Mouse (Mus musculus) limb, embryonic 14.5 days (tissue): ENCODE data around the gene Epb41. TPM values are rescaled to one million over a fixed set of nuclear protein-coding genes. Genes with fewer than 3 reads are reported as not detected.

Experiments
- ATAC-seq: fragments of 200-750 bp; cut with Nextera tagmentation; 2 replicates; pipeline ENCODE4 v1.8.0; 2017; ENCODE audit warnings: low read depth, moderate number of reproducible peaks, moderate TSS enrichment; ENCODE audit not compliant: low FRiP score
- DNase-seq: peaks from one replicate; pipeline ENCODE4 v3.0.0-alpha.2; 2015; ENCODE audit warnings: low spot score
- H3K27ac ChIP-seq: fragments of 300-500 bp; sonication (generic); replicated peaks from 2 replicates; pipeline ENCODE4 v1.5.1; 2014; ENCODE audit warnings: low read depth, mild to moderate bottlenecking, low read length, moderate library complexity, mixed read lengths
- H3K27me3 ChIP-seq: fragments of 300-500 bp; sonication (generic); 2 replicates; pipeline ENCODE4 v1.6.1; 2014; ENCODE audit warnings: low read length, mixed read lengths; ENCODE audit not compliant: control insufficient read depth, insufficient read depth
- H3K36me3 ChIP-seq: fragments of 300-500 bp; sonication (generic); 2 replicates; pipeline ENCODE4 v1.6.1; 2014; ENCODE audit warnings: mild to moderate bottlenecking, low read length, moderate library complexity, mixed read lengths; ENCODE audit not compliant: control insufficient read depth, insufficient read depth
- H3K4me1 ChIP-seq: fragments of 300-500 bp; sonication (generic); 2 replicates; pipeline ENCODE4 v1.6.1; 2014; ENCODE audit warnings: antibody characterized with exemption, low read length, mixed read lengths; ENCODE audit not compliant: control insufficient read depth, insufficient read depth
- H3K4me2 ChIP-seq: fragments of 300-500 bp; sonication (generic); replicated peaks from 2 replicates; pipeline ENCODE4 v1.6.1; 2014; ENCODE audit warnings: low read depth, mild to moderate bottlenecking, low read length, moderate library complexity; ENCODE audit not compliant: severe bottlenecking
- H3K4me3 ChIP-seq: fragments of 300-500 bp; sonication (generic); replicated peaks from 2 replicates; pipeline ENCODE4 v1.5.1; 2014; ENCODE audit warnings: low read length
- H3K9ac ChIP-seq: fragments of 300-500 bp; sonication (generic); 2 replicates; pipeline ENCODE4 v1.6.1; 2014; ENCODE audit warnings: mild to moderate bottlenecking, low read depth, low read length, moderate library complexity; ENCODE audit not compliant: severe bottlenecking
- H3K9me3 ChIP-seq: fragments of 300-500 bp; sonication (generic); 2 replicates; pipeline ENCODE4 v1.6.1; 2016; ENCODE audit warnings: low read length; ENCODE audit not compliant: control insufficient read depth
- POLR2A ChIP-seq: fragments of 200-500 bp; IDR thresholded peaks from 2 replicates; pipeline ENCODE4 v1.8.0; 2012; ENCODE audit warnings: inconsistent platforms, mild to moderate bottlenecking, moderate library complexity, borderline replicate concordance; ENCODE audit not compliant: insufficient read depth, insufficient read length; ENCODE audit errors: extremely low read depth
- WGBS: fragments of 180-500 bp; shearing (Covaris S2); extraction: QIAGEN DNeasy Blood & Tissue Kit; methylation state at CpG from one replicate; pipeline ENCODE4 v1.1.7; 2014; 5-methylcytosine and 5-hydroxymethylcytosine counted together
- polyA plus RNA-seq, 2 experiments: library from polyadenylated mRNA; depleted of rRNA in 1 of 2; stranded (reverse) in 1 of 2; unstranded in 1 of 2; fragments of >200 nt; fragmentation: Nextera tagmentation in 1 of 2; extraction: Ambion mirVana in 1 of 2; gene quantifications; 2 replicates each; pipeline versions ENCODE4 v1.2.1 to v1.2.3; 2012 to 2014

Epb41 gene
- polyA plus RNA-seq, 2 experiments, result 60.6 to 76.4 TPM

- TF ChIP-seq POLR2A, result no peak
- no peak overlapping the region for H3K4me2 ChIP-seq
- DNase-seq, result peak; percentile 80
Observed at GRCm38 (mm10) chr4:132079555-132080275, 4.6 kb upstream of the Epb41 start.

GRCm38 (mm10) chr4:132078296-132078714 lies 3.2 kb upstream of the Epb41 start:
- Histone ChIP-seq H3K4me2 (no peak overlapping the region), H3K4me1 (no peaks in the 10 kb centered on the region), H3K27ac (no peak overlapping the region), H3K36me3 (no peaks in the 10 kb centered on the region), H3K27me3 (no peaks in the 10 kb centered on the region), H3K4me3 (no peak overlapping the region), H3K9me3 (no peaks in the 10 kb centered on the region), H3K9ac (no peak overlapping the region)
- ATAC-seq (no peak), DNase-seq (no peak)
- no peak for TF ChIP-seq POLR2A
- 66% methylated on average over 7 of the region's 7 CpGs for WGBS

More at GRCm38 (mm10) chr4:132079555-132080275, 4.6 kb upstream of the Epb41 start:
- WGBS, result 13% methylated on average over 19 of the region's 19 CpGs
- no peak overlapping the region for H3K27ac ChIP-seq
- no peak overlapping the region for H3K9ac ChIP-seq
- no peaks in the 10 kb centered on the region for H3K27me3 ChIP-seq
- H3K9me3 ChIP-seq, result no peaks in the 10 kb centered on the region
- H3K36me3 ChIP-seq, result no peaks in the 10 kb centered on the region
- no peaks in the 10 kb centered on the region for H3K4me1 ChIP-seq
- no peak overlapping the region for H3K4me3 ChIP-seq
- ATAC-seq, result no peak

GRCm38 (mm10) chr4:132077445-132077844 lies 2.3 kb upstream of the Epb41 start:
- 61% methylated on average over 7 of the region's 7 CpGs for WGBS
- H3K4me3 ChIP-seq, result no peak overlapping the region
- ATAC-seq, result no peak
- H3K4me1 ChIP-seq, result no peaks in the 10 kb centered on the region
- no peak for TF ChIP-seq POLR2A
- no peak for DNase-seq
- H3K9me3 ChIP-seq, result no peaks in the 10 kb centered on the region
- H3K4me2 ChIP-seq, result no peak overlapping the region
- no peaks in the 10 kb centered on the region for H3K36me3 ChIP-seq
- no peak overlapping the region for H3K9ac ChIP-seq
- no peak overlapping the region for H3K27ac ChIP-seq
- no peaks in the 10 kb centered on the region for H3K27me3 ChIP-seq

- TF ChIP-seq POLR2A, result no peak
Observed at GRCm38 (mm10) chr4:132076480-132077405, 1.6 kb upstream of the Epb41 start.

GRCm38 (mm10) chr4:132075796-132076195 lies 675 bp upstream of the Epb41 start:
- Histone ChIP-seq H3K4me1 (no peaks in the 10 kb centered on the region), H3K4me3 (peak overlapping the region; percentile 76; the same call in 1 of the 2 replicates), H3K4me2 (peak overlapping the region; percentile 95), H3K9me3 (no peaks in the 10 kb centered on the region), H3K27me3 (no peaks in the 10 kb centered on the region), H3K9ac (no peak overlapping the region), H3K36me3 (no peaks in the 10 kb centered on the region), H3K27ac (no peak overlapping the region)
- WGBS, result 55% methylated on average over 1 of the region's 1 CpGs
- DNase-seq (no peak), ATAC-seq (no peak)
- TF ChIP-seq POLR2A, result no peak

More at GRCm38 (mm10) chr4:132076480-132077405, 1.6 kb upstream of the Epb41 start:
- 32% methylated on average over 20 of the region's 20 CpGs for WGBS
- ATAC-seq (no peak), DNase-seq (peak; percentile 33)
- Histone ChIP-seq H3K4me1 (no peaks in the 10 kb centered on the region), H3K9me3 (no peaks in the 10 kb centered on the region), H3K4me2 (no peak overlapping the region), H3K9ac (no peak overlapping the region), H3K27me3 (no peaks in the 10 kb centered on the region), H3K27ac (no peak overlapping the region), H3K4me3 (no peak overlapping the region), H3K36me3 (no peaks in the 10 kb centered on the region)
